Mouse (Mus musculus): ENCODE results near the gene Scamp5. TPM values are rescaled to one million over a fixed set of nuclear protein-coding genes. Genes with fewer than 3 reads are reported as not detected.

Gene Scamp5
- 0.10 TPM in 1 of 2 replicates, not detected in the other for total RNA-seq (2017)

DNA sequence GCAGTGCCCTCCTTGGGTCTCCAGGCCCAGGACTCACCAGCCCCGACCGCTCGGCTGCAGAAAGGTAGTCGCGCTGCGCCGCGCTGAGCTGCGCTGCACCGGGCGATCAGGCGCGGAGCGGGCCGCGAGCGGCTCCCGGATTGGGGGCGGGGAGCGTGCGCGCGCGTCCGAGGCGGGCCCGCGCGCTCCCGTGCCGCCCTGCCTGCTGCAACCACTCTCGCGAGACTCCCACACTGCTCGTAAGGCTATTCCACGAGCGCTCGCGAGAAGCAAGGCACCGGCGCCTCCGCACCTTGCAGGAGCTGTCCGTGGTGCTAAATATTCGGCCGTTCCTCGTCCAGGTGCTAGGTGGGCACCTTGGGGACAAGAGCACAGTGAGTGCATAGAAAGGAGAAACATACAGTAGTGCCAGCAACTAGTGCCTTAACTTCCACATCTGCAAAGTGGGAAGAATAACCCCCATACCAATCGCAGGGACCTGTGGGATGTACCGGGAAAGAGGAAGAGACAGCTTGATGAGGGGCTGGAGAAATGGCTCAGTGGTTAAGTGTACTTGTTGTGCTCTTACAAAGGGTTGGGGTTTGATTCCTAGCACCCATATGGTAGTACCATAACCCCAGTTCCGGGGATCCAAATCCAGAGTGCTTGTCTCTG lies at the start of gene Scamp5:
TSS of gene Scamp5 (minus strand) at position 165 of the 654 bp plus-strand sequence.
- ATAC-seq (replicated peaks in 1 of 2; ENCODE audit: insufficient read depth in 1 of 2, low FRiP score in 2 of 2, low TSS enrichment in 1 of 2, low read depth in 1 of 2, poor library complexity in 2 of 2, severe bottlenecking in 2 of 2), result peak; percentile 86 to 88

DNA sequence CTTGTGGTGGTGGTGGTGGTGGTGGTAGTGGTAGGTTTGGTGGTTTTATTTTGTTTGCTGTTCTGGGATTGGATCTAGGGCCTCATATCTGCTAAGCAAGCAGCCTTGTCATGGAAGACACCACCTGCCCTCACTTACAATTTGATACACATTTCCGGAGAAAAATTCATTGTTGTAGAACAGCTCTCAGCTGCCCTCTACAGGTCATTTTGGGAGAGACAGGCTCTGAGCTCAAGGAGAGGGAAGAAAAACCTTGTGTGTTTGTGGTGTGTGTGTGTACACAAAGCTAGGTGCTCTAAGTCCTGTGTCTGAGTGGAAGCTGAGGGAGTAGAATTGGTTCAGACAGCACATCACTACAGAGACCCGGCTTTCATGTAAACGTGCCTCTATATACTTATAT lies 49.3 kb upstream of the Scamp5 start:
- peak; percentile 39 to 51; a peak in 1 of 4 replicates for ATAC-seq (replicated peaks in 1 of 2; ENCODE audit: insufficient read depth in 1 of 2, low FRiP score in 2 of 2, low TSS enrichment in 1 of 2, low read depth in 1 of 2, poor library complexity in 2 of 2, severe bottlenecking in 2 of 2)

GRCm38 (mm10) chr9:57510577-57510976 lies 42.7 kb upstream of the Scamp5 start:
- peak in 1 of 2 experiments; percentile 32; a peak in 1 of 4 replicates for ATAC-seq (replicated peaks in 1 of 2; ENCODE audit: insufficient read depth in 1 of 2, low FRiP score in 2 of 2, low TSS enrichment in 1 of 2, low read depth in 1 of 2, poor library complexity in 2 of 2, severe bottlenecking in 2 of 2)

GRCm38 (mm10) chr9:57505700-57506099 lies 37.8 kb upstream of the Scamp5 start:
- ATAC-seq (replicated peaks in 1 of 2; ENCODE audit: insufficient read depth in 1 of 2, low FRiP score in 2 of 2, low TSS enrichment in 1 of 2, low read depth in 1 of 2, poor library complexity in 2 of 2, severe bottlenecking in 2 of 2), result peak; percentile 52 to 58; a peak in 3 of 4 replicates

DNA sequence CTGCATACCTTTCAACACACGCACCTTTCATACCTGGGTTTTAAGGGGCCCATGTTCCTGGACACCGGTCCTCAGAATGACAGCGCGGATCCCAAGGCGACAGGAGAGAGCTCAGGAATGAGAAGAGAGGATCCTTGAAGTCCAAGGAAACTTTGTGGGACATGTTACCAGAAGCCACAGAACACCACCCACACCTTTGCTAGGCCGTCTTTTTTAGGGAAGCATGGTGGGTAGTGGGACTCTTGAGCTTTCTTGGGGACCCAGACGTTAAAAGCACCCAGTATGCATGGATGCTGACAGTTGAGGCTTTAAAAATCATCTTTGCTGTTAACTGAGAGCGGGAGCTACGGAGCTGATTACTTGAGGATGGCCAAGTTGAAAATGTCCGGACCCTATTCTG lies 37.0 kb upstream of the Scamp5 start:
- no peak for ATAC-seq (replicated peaks in 1 of 2; ENCODE audit: insufficient read depth in 1 of 2, low FRiP score in 2 of 2, low TSS enrichment in 1 of 2, low read depth in 1 of 2, poor library complexity in 2 of 2, severe bottlenecking in 2 of 2)

- peak; percentile 4 to 64; a peak in 2 of 4 replicates for ATAC-seq (replicated peaks in 1 of 2; ENCODE audit: insufficient read depth in 1 of 2, low FRiP score in 2 of 2, low TSS enrichment in 1 of 2, low read depth in 1 of 2, poor library complexity in 2 of 2, severe bottlenecking in 2 of 2)
Measured at GRCm38 (mm10) chr9:57504381-57504700, 36.5 kb upstream of the Scamp5 start.

DNA sequence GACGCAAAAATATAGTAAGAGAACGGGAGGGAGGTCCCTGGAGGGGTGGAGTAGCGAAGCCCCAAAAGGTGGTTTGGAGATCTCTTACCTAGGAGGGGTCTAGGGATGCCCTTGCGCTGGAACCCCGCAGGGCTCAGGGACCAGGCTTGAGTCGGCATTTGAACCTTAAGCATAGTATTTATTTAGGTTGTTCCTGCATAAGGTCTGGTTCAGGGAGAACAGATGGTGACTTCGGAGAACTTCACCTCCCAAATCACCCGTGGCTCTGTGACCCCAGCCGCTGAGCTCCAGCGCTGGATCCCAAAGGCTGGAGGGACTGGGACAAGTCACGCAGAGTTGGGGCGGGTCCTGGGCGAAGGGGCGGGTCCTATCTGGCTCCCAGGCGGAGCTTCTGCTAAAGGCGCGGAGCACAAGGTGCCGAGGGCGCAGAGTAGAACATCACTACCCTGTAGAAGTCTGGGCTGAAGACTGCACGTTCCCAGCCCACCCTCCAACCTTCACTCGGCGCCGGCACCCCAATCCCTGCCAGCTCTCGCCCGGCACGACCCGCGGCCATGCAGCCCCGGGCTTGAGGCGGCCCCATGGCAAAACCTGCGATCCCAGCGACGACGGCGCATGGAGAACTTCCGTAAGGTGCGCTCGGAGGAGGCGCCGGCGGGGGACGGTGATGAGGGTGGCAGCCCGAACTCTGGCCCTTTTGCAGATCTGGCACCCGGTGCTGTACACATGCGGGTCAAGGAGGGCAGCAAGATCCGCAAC lies 35.9 kb upstream of the Scamp5 start, which contains the start of gene Rpp25:
TSS of gene Rpp25 (plus strand) at position 405 of the 759 bp plus-strand sequence.
- 0 out of 4 replicates have a peak, but pooled peaks of 1 of the 2 experiments have one; percentile 13 for ATAC-seq (replicated peaks in 1 of 2; ENCODE audit: insufficient read depth in 1 of 2, low FRiP score in 2 of 2, low TSS enrichment in 1 of 2, low read depth in 1 of 2, poor library complexity in 2 of 2, severe bottlenecking in 2 of 2)

GRCm38 (mm10) chr9:57502911-57503621 lies 35.2 kb upstream of the Scamp5 start:
- ATAC-seq (replicated peaks in 1 of 2; ENCODE audit: insufficient read depth in 1 of 2, low FRiP score in 2 of 2, low TSS enrichment in 1 of 2, low read depth in 1 of 2, poor library complexity in 2 of 2, severe bottlenecking in 2 of 2), result no peak

DNA sequence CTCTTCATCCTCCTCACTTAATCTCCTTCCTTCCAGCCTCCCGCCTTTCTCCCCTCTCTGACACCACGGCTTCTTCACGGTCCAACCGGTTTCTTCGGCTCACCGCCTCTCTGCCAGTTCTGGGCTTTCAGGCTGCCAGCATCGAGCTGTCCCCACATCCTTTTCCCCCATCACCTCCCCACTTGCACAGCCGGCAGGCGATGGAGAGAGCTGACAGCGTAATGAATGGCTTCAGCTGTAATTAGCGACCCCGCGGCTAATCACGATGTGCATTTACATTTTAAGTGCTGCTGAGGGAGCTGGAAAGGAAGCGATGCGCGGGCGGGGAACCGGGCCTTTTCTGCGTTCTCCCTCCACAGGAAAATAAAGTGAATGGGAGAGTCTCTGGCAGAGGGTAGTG lies 34.0 kb upstream of the Scamp5 start:
- ATAC-seq (replicated peaks in 1 of 2; ENCODE audit: insufficient read depth in 1 of 2, low FRiP score in 2 of 2, low TSS enrichment in 1 of 2, low read depth in 1 of 2, poor library complexity in 2 of 2, severe bottlenecking in 2 of 2), result no peak

GRCm38 (mm10) chr9:57501452-57501851 lies 33.6 kb upstream of the Scamp5 start:
- ATAC-seq (replicated peaks in 1 of 2; ENCODE audit: insufficient read depth in 1 of 2, low FRiP score in 2 of 2, low TSS enrichment in 1 of 2, low read depth in 1 of 2, poor library complexity in 2 of 2, severe bottlenecking in 2 of 2), result no peak

DNA sequence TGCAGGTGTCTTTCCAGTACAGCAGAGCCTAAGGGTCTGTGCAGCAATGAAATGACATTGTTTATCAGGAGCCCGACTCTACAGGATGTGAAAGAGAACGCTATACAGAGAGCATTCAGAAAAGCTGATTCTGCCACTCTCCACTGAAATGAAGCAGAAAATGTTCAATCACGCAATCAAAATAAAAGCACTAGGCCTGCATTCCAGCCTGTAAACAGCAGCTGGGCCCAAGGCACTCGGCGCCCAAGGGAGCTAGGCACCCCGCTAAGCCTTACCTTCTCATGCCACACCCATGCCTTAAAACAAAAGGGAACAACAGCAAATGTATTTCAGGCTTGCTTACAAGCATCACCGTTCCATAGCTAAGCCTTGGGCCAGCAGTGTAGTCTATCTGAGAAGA lies 30.7 kb upstream of the Scamp5 start:
- ATAC-seq (replicated peaks in 1 of 2; ENCODE audit: insufficient read depth in 1 of 2, low FRiP score in 2 of 2, low TSS enrichment in 1 of 2, low read depth in 1 of 2, poor library complexity in 2 of 2, severe bottlenecking in 2 of 2), result no peak

DNA sequence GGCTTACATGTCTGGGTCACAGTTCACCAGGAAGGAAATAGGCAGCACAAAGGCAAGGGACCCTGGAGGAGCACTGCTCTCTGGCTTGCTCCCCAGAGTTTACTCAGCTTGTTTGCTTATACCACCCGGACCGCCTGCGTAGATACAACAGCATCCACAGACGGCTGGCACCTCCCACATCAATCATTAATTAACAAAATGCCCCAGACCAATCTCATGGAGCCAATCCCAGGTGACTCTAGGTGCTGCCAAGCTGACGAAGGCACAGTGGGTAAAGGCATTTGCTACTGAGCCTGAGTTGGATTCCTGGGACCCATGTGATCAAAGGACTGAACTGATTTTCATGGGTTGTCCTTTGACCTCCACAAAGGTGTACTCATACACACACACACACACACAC lies 29.4 kb upstream of the Scamp5 start:
- no peak for ATAC-seq (replicated peaks in 1 of 2; ENCODE audit: insufficient read depth in 1 of 2, low FRiP score in 2 of 2, low TSS enrichment in 1 of 2, low read depth in 1 of 2, poor library complexity in 2 of 2, severe bottlenecking in 2 of 2)

DNA sequence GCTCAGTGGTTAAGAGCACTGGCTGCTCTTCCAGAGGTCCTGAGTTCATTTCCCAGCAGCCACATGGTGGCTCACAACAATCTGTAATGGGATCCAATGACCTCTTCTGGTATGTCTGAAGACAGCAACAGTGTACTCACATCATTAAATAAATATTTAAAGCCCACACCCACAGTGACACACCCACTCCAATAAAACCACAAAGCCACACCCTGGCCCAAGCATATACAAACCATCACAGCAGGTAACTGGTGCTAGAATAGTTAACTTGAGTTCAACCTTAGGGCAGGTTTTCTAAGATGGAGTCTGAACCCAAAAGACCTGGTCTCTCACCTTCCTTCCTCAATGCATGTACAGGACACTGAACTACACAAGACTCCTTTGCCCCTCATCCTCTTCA lies 27.1 kb upstream of the Scamp5 start:
- ATAC-seq (replicated peaks in 1 of 2; ENCODE audit: insufficient read depth in 1 of 2, low FRiP score in 2 of 2, low TSS enrichment in 1 of 2, low read depth in 1 of 2, poor library complexity in 2 of 2, severe bottlenecking in 2 of 2), result no peak

GRCm38 (mm10) chr9:57493532-57493931 lies 25.7 kb upstream of the Scamp5 start:
- no peak for ATAC-seq (replicated peaks in 1 of 2; ENCODE audit: insufficient read depth in 1 of 2, low FRiP score in 2 of 2, low TSS enrichment in 1 of 2, low read depth in 1 of 2, poor library complexity in 2 of 2, severe bottlenecking in 2 of 2)

GRCm38 (mm10) chr9:57487807-57488206 lies 19.9 kb upstream of the Scamp5 start:
- peak in 1 of 2 experiments; percentile 17; a peak in 1 of 4 replicates for ATAC-seq (replicated peaks in 1 of 2; ENCODE audit: insufficient read depth in 1 of 2, low FRiP score in 2 of 2, low TSS enrichment in 1 of 2, low read depth in 1 of 2, poor library complexity in 2 of 2, severe bottlenecking in 2 of 2)

DNA sequence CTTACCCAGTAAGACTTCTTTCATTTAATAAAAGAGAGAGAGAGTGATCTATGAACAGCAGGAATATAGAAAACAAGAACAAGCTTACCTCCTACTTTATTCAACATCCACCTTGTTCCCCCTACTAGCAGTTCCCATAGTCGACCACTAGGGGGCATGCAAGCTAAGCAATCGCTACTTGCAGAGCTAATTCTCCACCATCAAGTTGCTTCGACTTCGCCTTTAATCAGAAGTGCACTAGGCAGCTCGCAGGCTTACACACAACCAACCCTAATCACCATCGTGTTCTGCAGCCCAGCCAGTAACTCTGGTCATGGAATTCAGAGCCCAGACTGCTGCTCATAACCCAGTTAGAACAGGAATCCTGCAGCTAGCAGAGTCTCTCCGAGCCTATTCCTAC lies 17.9 kb upstream of the Scamp5 start:
- ATAC-seq (replicated peaks in 1 of 2; ENCODE audit: insufficient read depth in 1 of 2, low FRiP score in 2 of 2, low TSS enrichment in 1 of 2, low read depth in 1 of 2, poor library complexity in 2 of 2, severe bottlenecking in 2 of 2), result peak; percentile 65 to 85; a peak in 3 of 4 replicates

DNA sequence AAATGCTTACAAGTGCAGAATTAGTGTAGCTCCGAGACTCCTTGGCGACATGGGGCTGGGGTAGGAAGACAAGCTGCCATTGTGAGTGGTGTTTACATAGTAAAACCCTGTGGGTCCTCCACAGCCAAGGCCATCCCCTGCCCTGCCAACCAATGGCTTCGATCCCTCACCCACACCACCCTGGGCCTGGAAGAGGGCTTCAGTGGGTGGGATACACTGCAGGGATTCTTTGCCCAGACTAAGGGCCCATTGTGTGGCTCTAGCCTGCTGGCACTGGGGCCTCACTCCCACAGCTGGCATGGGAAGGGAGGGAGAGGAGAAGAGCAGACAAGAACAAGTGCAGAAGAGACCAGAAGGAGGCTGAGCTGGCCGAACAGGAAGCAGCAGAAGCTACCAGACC lies 1.1 kb upstream of the Scamp5 start:
- ATAC-seq (replicated peaks in 1 of 2; ENCODE audit: insufficient read depth in 1 of 2, low FRiP score in 2 of 2, low TSS enrichment in 1 of 2, low read depth in 1 of 2, poor library complexity in 2 of 2, severe bottlenecking in 2 of 2), result no peak

- no peak for ATAC-seq (replicated peaks in 1 of 2; ENCODE audit: insufficient read depth in 1 of 2, low FRiP score in 2 of 2, low TSS enrichment in 1 of 2, low read depth in 1 of 2, poor library complexity in 2 of 2, severe bottlenecking in 2 of 2)
Measured at GRCm38 (mm10) chr9:57467271-57467771, 539 bp downstream of the Scamp5 start.

Measured in hematopoietic stem cell, adult 5-6 weeks (primary cell).